Mouse (Mus musculus) hindbrain, embryonic 14.5 days (tissue): ENCODE data around the gene Mat2a. TPM values are rescaled to one million over a fixed set of nuclear protein-coding genes. Genes with fewer than 3 reads are reported as not detected.

Source experiments
- ATAC-seq: fragments of 200-750 bp; cut with Nextera tagmentation; 2 replicates; pipeline ENCODE4 v1.8.0; 2017; ENCODE audit warnings: moderate number of reproducible peaks, mild to moderate bottlenecking, moderate TSS enrichment, moderate library complexity; ENCODE audit not compliant: low FRiP score
- DNase-seq: peaks from one replicate; pipeline ENCODE4 v3.0.0-alpha.2; 2015; ENCODE audit warnings: low spot score
- H3K27ac ChIP-seq: fragments of 300-500 bp; sonication (generic); 2 replicates; pipeline ENCODE4 v1.5.1; 2014; ENCODE audit warnings: mild to moderate bottlenecking, moderate library complexity
- H3K27me3 ChIP-seq: fragments of 300-500 bp; sonication (generic); 2 replicates; pipeline ENCODE4 v1.6.1; 2014; ENCODE audit warnings: mild to moderate bottlenecking, low read length, mixed read lengths; ENCODE audit not compliant: control insufficient read depth, insufficient read depth
- H3K36me3 ChIP-seq: fragments of 300-500 bp; sonication (generic); replicated peaks from 2 replicates; pipeline ENCODE4 v1.6.1; 2014; ENCODE audit not compliant: control insufficient read depth, insufficient read depth
- H3K4me1 ChIP-seq: fragments of 300-500 bp; sonication (generic); replicated peaks from 2 replicates; pipeline ENCODE4 v1.6.1; 2014; ENCODE audit warnings: antibody characterized with exemption, low read length, mixed read lengths; ENCODE audit not compliant: control insufficient read depth, insufficient read depth
- H3K4me2 ChIP-seq: fragments of 300-500 bp; sonication (generic); replicated peaks from 2 replicates; pipeline ENCODE4 v1.6.1; 2014; ENCODE audit warnings: mild to moderate bottlenecking, moderate library complexity
- H3K4me3 ChIP-seq: fragments of 300-500 bp; sonication (generic); replicated peaks from 2 replicates; pipeline ENCODE4 v1.5.1; 2014; ENCODE audit warnings: mild to moderate bottlenecking, low read length
- H3K9ac ChIP-seq: fragments of 300-500 bp; sonication (generic); 2 replicates; pipeline ENCODE4 v1.6.1; 2014
- H3K9me3 ChIP-seq: fragments of 300-500 bp; sonication (generic); 2 replicates; pipeline ENCODE4 v1.6.1; 2016; ENCODE audit warnings: low read length; ENCODE audit not compliant: control insufficient read depth
- WGBS: fragments of 180-500 bp; shearing (Covaris S2); extraction: QIAGEN DNeasy Blood & Tissue Kit; methylation state at CpG from one replicate; pipeline ENCODE4 v1.1.7; 2014; 5-methylcytosine and 5-hydroxymethylcytosine counted together
- polyA plus RNA-seq: library from polyadenylated mRNA; unstranded; fragments of >200 nt; fragmentation: Nextera tagmentation; extraction: Ambion mirVana; gene quantifications from 2 replicates; pipeline ENCODE4 v1.2.1, GENCODE M21; 2014

The Mat2a gene
- polyA plus RNA-seq, 1 experiment from 2014 or later: 336 TPM

- WGBS: 42% methylated on average over 8 of the region's 8 CpGs
These were observed 11.3 kb downstream of the Mat2a start for GRCm38 (mm10) chr6:72428036-72428435.

GRCm38 (mm10) chr6:72425646-72426045 is 13.7 kb downstream of the Mat2a start:
- Histone ChIP-seq H3K36me3 (peaks cover 92% of the 10 kb centered on the region), H3K4me1 (no peaks in the 10 kb centered on the region), H3K4me3 (no peak overlapping the region), H3K27me3 (no peaks in the 10 kb centered on the region), H3K9ac (no peak overlapping the region), H3K27ac (no peak overlapping the region), H3K9me3 (no peaks in the 10 kb centered on the region), H3K4me2 (no peak overlapping the region)
- 94% methylated on average over 11 of the region's 11 CpGs for WGBS
- DNase-seq (no peak), ATAC-seq (no peak)

More at GRCm38 (mm10) chr6:72428036-72428435, 11.3 kb downstream of the Mat2a start:
- DNase-seq (peak; percentile 85), ATAC-seq (peak; percentile 88)
- Histone ChIP-seq H3K9me3 (no peaks in the 10 kb centered on the region), H3K27me3 (no peaks in the 10 kb centered on the region), H3K4me3 (no peak overlapping the region), H3K36me3 (peaks cover 93% of the 10 kb centered on the region), H3K4me1 (no peaks in the 10 kb centered on the region), H3K9ac (no peak overlapping the region), H3K27ac (no peak overlapping the region), H3K4me2 (no peak overlapping the region)

- no peaks in the 10 kb centered on the region for H3K9me3 ChIP-seq
- no peak for DNase-seq
- H3K36me3 ChIP-seq: peaks cover 87% of the 10 kb centered on the region
- no peak overlapping the region for H3K9ac ChIP-seq
- no peaks in the 10 kb centered on the region for H3K27me3 ChIP-seq
- H3K4me3 ChIP-seq: no peak overlapping the region
- 96% methylated on average over 10 of the region's 10 CpGs for WGBS
- H3K4me2 ChIP-seq: no peak overlapping the region
- no peak overlapping the region for H3K27ac ChIP-seq
- no peak for ATAC-seq
- no peaks in the 10 kb centered on the region for H3K4me1 ChIP-seq
These were observed 18.5 kb downstream of the Mat2a start for GRCm38 (mm10) chr6:72420901-72421300.

GRCm38 (mm10) chr6:72419806-72420205 is 19.6 kb downstream of the Mat2a start:
- ATAC-seq (no peak), DNase-seq (no peak)
- Histone ChIP-seq H3K36me3 (peaks cover 76% of the 10 kb centered on the region), H3K9me3 (no peaks in the 10 kb centered on the region), H3K27ac (no peak overlapping the region), H3K4me2 (no peak overlapping the region), H3K27me3 (no peaks in the 10 kb centered on the region), H3K9ac (no peak overlapping the region), H3K4me1 (peaks cover 6% of the 10 kb centered on the region), H3K4me3 (no peak overlapping the region)
- 92% methylated on average over 1 of the region's 1 CpGs for WGBS

GRCm38 (mm10) chr6:72418279-72418678 is 21.1 kb downstream of the Mat2a start:
- no peak for ATAC-seq
- H3K36me3 ChIP-seq: peaks cover 61% of the 10 kb centered on the region

GRCm38 (mm10) chr6:72415964-72416772 is 23.2 kb downstream of the Mat2a start:
- no peak overlapping the region for H3K4me3 ChIP-seq
- WGBS: 88% methylated on average over 7 of the region's 7 CpGs
- no peaks in the 10 kb centered on the region for H3K27me3 ChIP-seq
- ATAC-seq (no peak), DNase-seq (no peak)
- peaks cover 10% of the 10 kb centered on the region for H3K4me1 ChIP-seq
- H3K36me3 ChIP-seq: peaks cover 41% of the 10 kb centered on the region
- H3K4me2 ChIP-seq: 0 out of 2 replicates have a peak overlapping the region, but pooled peaks have one; percentile 1
- no peak overlapping the region for H3K9ac ChIP-seq
- no peak overlapping the region for H3K27ac ChIP-seq
- no peaks in the 10 kb centered on the region for H3K9me3 ChIP-seq

More at GRCm38 (mm10) chr6:72418279-72418678, 21.1 kb downstream of the Mat2a start:
- Histone ChIP-seq H3K4me1 (peaks cover 10% of the 10 kb centered on the region), H3K9me3 (no peaks in the 10 kb centered on the region), H3K4me3 (no peak overlapping the region), H3K9ac (no peak overlapping the region), H3K27me3 (no peaks in the 10 kb centered on the region), H3K27ac (no peak overlapping the region), H3K4me2 (no peak overlapping the region)
- WGBS: 95% methylated on average over 4 of the region's 4 CpGs
- no peak for DNase-seq

- WGBS: 92% methylated on average over 5 of the region's 5 CpGs
- Histone ChIP-seq H3K27me3 (no peaks in the 10 kb centered on the region), H3K36me3 (peaks cover 31% of the 10 kb centered on the region), H3K4me2 (peak overlapping the region; percentile 79), H3K9ac (no peak overlapping the region), H3K4me1 (peaks cover 10% of the 10 kb centered on the region), H3K27ac (no peak overlapping the region), H3K4me3 (peak overlapping the region; percentile 78; the same call in 1 of the 2 replicates), H3K9me3 (no peaks in the 10 kb centered on the region)
- ATAC-seq (no peak), DNase-seq (no peak)
These were observed 24.2 kb downstream of the Mat2a start for GRCm38 (mm10) chr6:72415181-72415580.

GRCm38 (mm10) chr6:72414076-72414756 is 25.1 kb downstream of the Mat2a start, which contains the start of gene Ggcx:
Ggcx (plus strand) TSS chr6:72414308.
- Histone ChIP-seq H3K4me2 (peak within 1 kb of the TSS; percentile 79), H3K4me1 (peaks cover 10% of the 10 kb centered on the region), H3K9me3 (no peaks in the 10 kb centered on the region), H3K4me3 (peak within 1 kb of the TSS; percentile 78), H3K27ac (peak within 1 kb of the TSS; percentile 75), H3K27me3 (no peaks in the 10 kb centered on the region), H3K9ac (peak within 1 kb of the TSS; percentile 90), H3K36me3 (peaks cover 21% of the 10 kb centered on the region)
- peak; percentile 96 for ATAC-seq
- DNase-seq: peak; percentile 92
- WGBS: 2% methylated on average over 33 of the region's 33 CpGs

- no peak overlapping the region for H3K9ac ChIP-seq
- DNase-seq (no peak), ATAC-seq (no peak)
- no peak overlapping the region for H3K4me2 ChIP-seq
- H3K4me3 ChIP-seq: no peak overlapping the region
- no peaks in the 10 kb centered on the region for H3K36me3 ChIP-seq
- H3K4me1 ChIP-seq: peaks cover 10% of the 10 kb centered on the region
- WGBS: 84% methylated on average over 7 of the region's 7 CpGs
- H3K27me3 ChIP-seq: no peaks in the 10 kb centered on the region
- no peaks in the 10 kb centered on the region for H3K9me3 ChIP-seq
- H3K27ac ChIP-seq: no peak overlapping the region
These were observed 28.8 kb downstream of the Mat2a start for GRCm38 (mm10) chr6:72410518-72410917.
